Mouse (Mus musculus): ENCODE results near the gene Adamts16. TPM values are rescaled to one million over a fixed set of nuclear protein-coding genes. Genes with fewer than 3 reads are reported as not detected.

The Adamts16 gene
- polyA plus RNA-seq, 1 experiment from 2014 or later, result 2.7 TPM

DNA sequence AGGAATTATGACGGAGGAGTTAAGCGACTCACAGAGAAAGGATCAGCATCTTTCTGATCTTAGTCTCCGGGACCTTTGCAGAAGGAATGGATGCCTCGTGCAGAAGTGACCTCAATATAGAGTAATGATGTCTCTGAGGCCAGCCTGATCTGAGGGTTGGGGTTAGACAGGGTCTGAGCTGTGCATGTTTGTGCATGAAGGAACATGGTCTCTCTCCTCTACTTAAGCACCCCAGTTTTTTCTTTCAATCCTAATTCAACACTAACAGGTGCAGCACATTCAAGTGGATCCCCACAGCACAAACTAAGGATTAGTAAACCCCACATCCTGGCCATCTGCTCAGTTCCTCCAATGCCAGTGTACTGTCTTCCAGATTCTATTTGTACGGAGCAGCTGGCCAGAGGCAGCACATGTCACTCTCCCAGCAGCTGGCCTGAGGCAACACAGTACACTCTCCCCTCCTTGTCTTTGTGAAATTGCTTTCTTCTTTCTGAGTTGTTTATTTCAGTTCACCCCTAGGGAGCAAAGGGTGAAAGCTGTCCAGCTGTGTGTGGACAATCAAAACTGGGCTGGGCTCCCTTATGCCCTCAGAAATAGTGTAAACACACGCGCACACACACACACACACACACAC lies 156.5 kb downstream of the Adamts16 start:
- H3K9ac ChIP-seq (ENCODE audit: low read depth, low read length), result no peak overlapping the region
- no peak overlapping the region for H3K4me2 ChIP-seq (ENCODE audit: low read length)
- WGBS, result 69% methylated on average over 7 of the region's 7 CpGs
- no peak overlapping the region for H3K27ac ChIP-seq (ENCODE audit: low read depth, low read length)
- H3K36me3 ChIP-seq (ENCODE audit: control insufficient read depth, insufficient read depth, low read length), result no peaks in the 10 kb centered on the region
- no peaks in the 10 kb centered on the region for H3K27me3 ChIP-seq (replicated peaks; ENCODE audit: control insufficient read depth, insufficient read depth, low read length)
- H3K4me3 ChIP-seq (ENCODE audit: low read length), result no peak overlapping the region
- 0 out of 2 replicates have a peak, but pooled peaks have one; percentile 56 for ATAC-seq
- peaks cover 2% of the 10 kb centered on the region; the same call in 1 of the 2 replicates for H3K4me1 ChIP-seq (ENCODE audit: control insufficient read depth, insufficient read depth, low read depth, low read length)
- no peaks in the 10 kb centered on the region for H3K9me3 ChIP-seq (ENCODE audit: control insufficient read depth, low read length)

DNA sequence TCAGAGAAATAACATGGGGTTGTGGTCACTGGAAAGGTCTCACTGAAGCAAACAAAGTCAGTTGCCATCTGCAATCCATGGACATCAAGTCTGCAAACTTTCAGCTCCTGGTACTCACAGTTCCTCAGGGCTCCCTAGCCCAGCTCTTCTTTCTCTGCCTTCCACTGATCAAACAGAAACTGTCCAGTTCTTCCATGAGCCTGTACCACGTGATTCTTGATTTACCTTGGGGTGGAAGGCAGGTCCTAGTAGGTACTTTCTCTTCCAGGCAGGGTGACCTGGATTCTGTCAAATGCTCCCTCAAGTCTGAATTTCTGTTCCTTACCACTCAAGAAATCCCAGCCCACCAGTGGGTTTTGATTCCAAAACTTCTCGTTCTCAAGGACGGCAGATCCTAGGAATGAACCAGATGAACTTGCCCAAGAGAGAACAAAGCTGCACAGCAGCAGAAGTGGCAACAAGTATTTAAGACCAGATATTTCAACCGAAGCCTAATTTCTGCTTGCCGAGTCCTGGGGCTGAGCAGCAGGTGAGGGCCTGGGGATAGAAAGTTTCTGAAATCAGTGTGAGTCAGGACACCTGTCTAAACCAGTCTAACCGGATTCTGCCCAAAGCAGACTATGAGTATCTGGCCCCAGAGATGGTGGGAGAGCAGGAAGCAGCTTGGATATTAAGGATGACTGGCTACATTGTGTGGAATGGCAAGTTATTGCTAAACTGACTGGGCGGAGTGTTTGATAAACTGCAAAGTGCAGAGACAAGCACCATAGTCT lies 160.0 kb downstream of the Adamts16 start:
- no peaks in the 10 kb centered on the region for H3K27me3 ChIP-seq (replicated peaks; ENCODE audit: control insufficient read depth, insufficient read depth, low read length)
- no peak overlapping the region for H3K4me2 ChIP-seq (ENCODE audit: low read length)
- whole genome bisulfite sequencing, result 89% methylated on average over 7 of the region's 7 CpGs
- no peaks in the 10 kb centered on the region for H3K4me1 ChIP-seq (ENCODE audit: control insufficient read depth, insufficient read depth, low read depth, low read length)
- no peaks in the 10 kb centered on the region for H3K9me3 ChIP-seq (ENCODE audit: control insufficient read depth, low read length)
- no peak overlapping the region for H3K27ac ChIP-seq (ENCODE audit: low read depth, low read length)
- H3K4me3 ChIP-seq (ENCODE audit: low read length), result no peak overlapping the region
- no peak overlapping the region for H3K9ac ChIP-seq (ENCODE audit: low read depth, low read length)
- no peak for ATAC-seq
- H3K36me3 ChIP-seq (ENCODE audit: control insufficient read depth, insufficient read depth, low read length), result no peaks in the 10 kb centered on the region

DNA sequence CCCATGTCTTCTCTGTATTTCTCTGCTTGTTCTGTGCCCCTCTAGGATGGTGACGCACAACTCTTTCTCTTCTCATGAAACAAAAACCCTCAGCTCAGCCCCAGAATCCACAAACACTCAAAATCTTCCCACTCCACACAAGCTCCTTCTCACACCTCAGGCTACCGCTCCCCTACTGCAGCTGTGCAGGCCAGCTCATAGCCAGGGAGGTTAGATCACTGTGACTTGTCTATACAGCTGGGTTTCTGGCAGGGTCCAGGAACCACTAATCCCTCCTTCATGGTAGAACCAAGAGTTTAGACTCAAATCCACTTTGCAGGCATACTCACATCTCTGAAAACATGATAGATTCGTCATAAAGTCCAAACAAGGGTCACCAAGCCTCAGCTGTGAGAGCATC lies 161.3 kb downstream of the Adamts16 start:
- Histone ChIP-seq H3K36me3 (ENCODE audit: control insufficient read depth, insufficient read depth, low read length) (no peaks in the 10 kb centered on the region), H3K27ac (ENCODE audit: low read depth, low read length) (no peak overlapping the region), H3K27me3 (replicated peaks; ENCODE audit: control insufficient read depth, insufficient read depth, low read length) (no peaks in the 10 kb centered on the region), H3K9me3 (ENCODE audit: control insufficient read depth, low read length) (no peaks in the 10 kb centered on the region), H3K4me3 (ENCODE audit: low read length) (no peak overlapping the region), H3K4me1 (ENCODE audit: control insufficient read depth, insufficient read depth, low read depth, low read length) (no peaks in the 10 kb centered on the region), H3K9ac (ENCODE audit: low read depth, low read length) (no peak overlapping the region), H3K4me2 (ENCODE audit: low read length) (no peak overlapping the region)
- no peak for ATAC-seq
- 92% methylated on average over 3 of the region's 3 CpGs for WGBS

Other genes with a start within 250 kb of the Adamts16 start
- gene Ice1, start 204.2 kb downstream of the Adamts16 start, polyA plus RNA-seq (2015; fragmentation: Nextera tagmentation; extraction: Ambion mirVana), result 27.2 and 31.5 TPM in 2 replicates

All from hindbrain, embryonic 16.5 days (tissue).